Mouse (Mus musculus): Measurements from ENCODE around the gene Fpr2. TPM values are rescaled to one million over a fixed set of nuclear protein-coding genes. Genes with fewer than 3 reads are reported as not detected.
"Not testable (repeated sequence)": the region's sequence is repeated elsewhere in the genome, so short reads cannot be mapped to it uniquely, and the experiment has no call there.

The Fpr2 gene
- total RNA-seq, 2 experiments from 2014 or later, result not detected

DNA sequence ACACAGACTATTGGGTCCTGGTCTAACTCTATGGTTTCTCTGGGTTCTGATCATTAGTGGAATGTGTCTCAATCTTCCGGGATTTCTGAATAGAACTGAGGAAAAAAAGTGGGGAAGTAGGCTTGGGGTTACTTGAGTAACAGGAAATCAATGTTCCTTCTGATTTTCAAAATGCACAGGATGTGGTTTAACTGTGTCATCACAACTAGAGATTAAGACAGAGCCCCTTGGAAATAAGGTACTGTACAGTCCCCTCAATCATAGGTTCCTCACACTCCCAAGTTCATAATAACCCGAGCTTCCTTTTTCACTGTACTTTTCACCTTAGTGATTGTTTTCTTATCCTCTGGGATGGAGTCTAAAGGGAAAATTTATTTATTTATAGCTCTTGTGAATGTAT is 15.9 kb upstream of the Fpr2 start:
- DNase-seq (ENCODE audit: low spot score), result no peak
- intact Hi-C loops (cut with DNase I), result no loop called here

DNA sequence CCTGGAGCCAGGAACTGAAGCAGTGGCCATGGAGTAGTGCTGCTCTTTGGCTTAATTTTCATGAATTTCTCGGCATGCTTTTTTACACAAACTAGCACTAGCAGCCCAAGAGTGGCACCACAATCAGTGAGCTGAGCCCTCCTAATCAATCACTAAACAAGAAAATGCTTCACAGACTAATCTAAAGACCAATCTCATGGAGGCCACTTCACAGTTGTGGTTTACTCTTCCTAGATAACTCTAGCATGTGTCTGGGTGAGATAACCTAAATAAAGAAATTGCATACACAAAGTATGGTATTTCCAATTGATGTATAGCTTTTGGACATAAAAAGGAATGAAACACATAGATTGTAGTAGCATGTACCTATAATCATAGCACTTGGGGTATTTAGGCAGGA is 8.3 kb upstream of the Fpr2 start:
- intact Hi-C loops (cut with DNase I), result no loop called here
- DNase-seq (ENCODE audit: low spot score), result no peak

DNA sequence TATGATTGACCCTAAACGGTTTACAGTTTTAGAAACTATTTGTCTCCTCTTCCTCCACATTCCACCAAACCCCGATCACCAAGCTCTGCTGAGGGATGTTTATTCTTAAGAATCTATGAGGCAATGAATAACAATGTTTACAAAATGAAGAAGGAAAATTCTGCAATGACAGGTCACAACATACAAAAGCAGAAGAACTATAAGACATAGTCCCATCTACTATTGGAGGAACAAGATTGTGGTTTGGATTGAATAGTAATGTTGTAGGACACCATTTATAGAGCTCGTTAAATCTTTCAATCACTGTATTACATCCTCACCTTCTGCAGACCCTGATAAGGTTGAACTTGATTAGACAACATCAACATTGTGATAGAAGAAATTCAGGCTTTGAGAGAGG is 5.0 kb upstream of the Fpr2 start:
- DNase-seq (ENCODE audit: low spot score), result no peak
- intact Hi-C loops (cut with DNase I), result no loop called here

DNA sequence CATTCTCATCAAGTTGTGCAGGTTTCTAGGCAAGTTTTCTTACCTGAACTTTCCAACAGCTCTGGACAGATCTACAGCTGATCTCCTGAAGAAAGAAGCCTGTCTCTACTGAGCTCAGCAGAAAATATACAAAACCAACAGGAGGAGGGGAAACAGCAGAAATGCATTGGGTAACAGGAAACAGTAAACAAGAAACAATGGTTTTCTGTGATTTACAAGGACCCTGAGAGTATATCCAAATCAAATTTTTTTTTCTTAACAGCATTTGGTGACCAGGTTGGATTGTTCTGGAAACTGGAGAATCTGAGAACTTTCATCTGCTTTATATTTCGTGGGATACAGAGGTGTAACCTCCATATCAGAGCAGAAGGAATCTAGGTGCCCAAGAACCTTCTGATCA is 3.8 kb upstream of the Fpr2 start, which contains the start of gene Fpr1:
TSS of gene Fpr1 (minus strand) at position 101 of the 400 bp plus-strand sequence.
- DNase-seq (ENCODE audit: low spot score), result no peak
- intact Hi-C loops (cut with DNase I), result no loop called here

DNA sequence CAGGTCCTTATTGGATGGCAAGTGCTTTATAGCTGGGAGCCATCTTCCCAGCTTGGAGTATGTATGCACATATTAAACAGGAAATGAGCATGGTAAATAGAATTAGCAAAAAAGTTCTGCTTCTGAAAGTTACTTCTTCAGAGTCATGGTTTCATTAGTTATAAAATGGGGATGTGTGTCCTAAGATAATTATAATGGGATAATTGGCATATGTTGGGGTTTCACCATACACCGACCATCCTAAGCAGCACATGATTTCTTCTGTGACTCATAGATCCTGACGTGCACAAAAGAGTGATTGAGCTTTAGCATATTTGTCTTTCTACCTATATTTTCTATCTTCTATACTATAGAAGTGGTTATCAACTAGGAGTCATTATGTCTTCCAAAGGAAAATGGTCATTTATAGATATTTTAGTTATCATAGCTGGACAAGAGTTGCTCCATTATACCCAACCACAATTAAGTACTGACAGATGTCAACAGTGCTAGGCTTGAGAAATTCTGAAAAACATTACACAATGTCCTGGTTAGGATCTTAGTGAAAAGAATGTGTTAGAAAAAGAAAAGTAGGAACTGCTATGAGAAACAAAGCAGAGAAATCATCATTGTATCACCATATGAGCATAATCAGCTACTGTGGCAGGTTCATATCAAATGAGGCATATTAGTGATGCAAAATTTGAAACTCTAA is 2.3 kb downstream of the Fpr2 start:
- intact Hi-C loops (cut with DNase I), result no loop called here
- DNase-seq (ENCODE audit: low spot score), result no peak

DNA sequence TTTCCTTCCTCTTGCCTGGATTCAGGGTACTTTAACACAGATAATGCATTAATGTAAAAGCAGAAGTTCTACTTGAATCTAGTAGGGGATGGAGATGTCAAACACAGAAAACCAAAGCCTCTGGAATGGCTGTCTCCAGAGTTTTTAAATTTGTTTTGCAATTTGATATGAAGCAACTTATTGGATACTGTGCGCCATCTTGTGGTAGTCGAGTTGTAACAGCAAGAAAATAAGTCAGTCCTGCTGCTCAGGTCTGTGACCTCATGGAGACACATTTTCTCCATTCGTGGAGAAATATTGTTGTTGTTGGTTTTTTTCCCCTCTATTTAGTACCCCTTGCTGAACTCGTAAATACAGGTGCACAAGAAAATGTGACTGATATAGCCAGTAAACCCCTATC is 8.4 kb downstream of the Fpr2 start:
- intact Hi-C loops (cut with DNase I), result loop anchor here (1.0 to 5.0 kb wide), 2 partner anchors 59 to 130 kb away; no protein-coding TSS in a partner anchor

DNA sequence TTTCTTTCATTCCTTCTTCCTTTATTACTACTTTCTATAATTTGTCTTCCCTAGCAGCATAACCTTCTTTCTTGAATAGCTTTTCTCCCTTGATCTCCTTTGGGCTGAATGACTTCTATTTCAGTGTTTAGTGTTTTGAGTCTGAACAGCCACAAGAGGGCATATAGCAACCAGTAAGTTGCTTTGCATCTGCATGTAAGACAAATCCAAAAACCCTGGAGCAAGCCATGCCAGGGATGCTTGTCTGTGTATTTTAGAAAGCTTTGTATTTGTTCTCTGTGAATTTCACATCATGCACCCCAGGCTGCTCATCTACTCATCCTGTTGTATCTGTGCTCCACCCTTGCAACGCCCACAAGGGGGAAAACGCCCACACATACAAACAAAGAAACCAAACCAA is 11.6 kb downstream of the Fpr2 start:
- no peak for DNase-seq (ENCODE audit: low spot score)
- intact Hi-C loops (cut with DNase I), result loop anchor here (5.0 kb wide), 1 partner anchor 62 kb away; no protein-coding TSS in a partner anchor

More for the DNA sequence above, 8.4 kb downstream of the Fpr2 start:
- no peak for DNase-seq (ENCODE audit: low spot score)

DNA sequence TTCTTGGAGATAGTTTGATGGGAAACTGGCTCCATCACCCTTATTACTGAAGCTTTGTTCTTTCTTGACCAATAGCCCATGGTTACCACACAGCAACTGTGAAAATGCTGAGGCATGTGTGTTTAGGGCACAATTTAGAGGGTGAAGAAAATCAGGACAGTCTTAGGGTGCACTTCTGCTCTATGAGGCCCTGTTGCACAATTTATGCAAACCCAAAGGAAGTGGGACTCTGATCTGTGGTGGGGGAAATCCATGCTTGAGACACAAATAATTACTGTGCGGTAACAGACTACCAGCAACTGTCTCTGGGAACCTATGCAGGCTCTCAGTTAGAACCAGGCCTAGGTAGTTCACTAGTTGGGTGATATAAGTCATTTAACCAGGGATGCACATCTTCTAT is 13.1 kb downstream of the Fpr2 start:
- DNase-seq (ENCODE audit: low spot score), result no peak

DNA sequence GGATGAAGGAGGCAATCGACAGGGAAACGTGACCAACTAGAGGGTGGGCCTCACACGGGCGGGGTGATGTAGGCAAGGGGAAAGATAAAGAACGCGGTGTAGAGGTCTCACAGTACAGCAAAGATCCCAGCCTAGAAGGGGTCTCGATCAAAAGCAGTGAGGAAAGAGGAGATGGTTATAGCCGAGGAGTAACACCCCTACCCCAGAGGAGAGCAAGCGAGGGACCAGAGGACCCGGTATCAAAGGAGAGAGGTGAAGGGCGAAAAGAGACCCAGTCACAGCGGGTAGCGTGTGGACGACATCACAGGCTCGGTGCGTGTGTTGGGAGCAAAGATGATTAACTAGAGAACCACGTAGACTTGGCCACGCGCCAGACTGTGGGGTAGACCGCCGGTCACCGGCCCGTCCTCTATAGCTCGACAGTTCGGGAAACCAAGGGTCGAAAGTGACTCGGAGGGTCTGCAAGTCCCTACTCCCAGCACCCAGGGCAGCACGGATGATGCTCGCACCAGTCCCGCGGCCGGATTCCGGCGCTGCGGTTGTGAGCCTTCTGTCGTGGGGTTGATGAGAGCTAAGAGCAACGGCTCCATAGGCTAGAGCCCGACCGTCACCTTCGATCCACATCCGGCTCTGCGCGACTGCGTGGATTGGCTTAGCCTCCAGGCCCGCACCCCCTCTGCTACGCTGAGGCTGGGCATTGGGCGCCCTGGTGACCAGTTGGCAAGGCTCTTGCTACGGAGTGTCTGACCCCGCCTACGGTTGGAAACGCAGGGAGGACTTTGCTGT is 22.2 kb downstream of the Fpr2 start:
- peak; percentile 76 for DNase-seq (ENCODE audit: low spot score)
- intact Hi-C loops (cut with DNase I), result no loop called here

More for the DNA sequence above, 13.1 kb downstream of the Fpr2 start:
- intact Hi-C loops (cut with DNase I), result no loop called here

DNA sequence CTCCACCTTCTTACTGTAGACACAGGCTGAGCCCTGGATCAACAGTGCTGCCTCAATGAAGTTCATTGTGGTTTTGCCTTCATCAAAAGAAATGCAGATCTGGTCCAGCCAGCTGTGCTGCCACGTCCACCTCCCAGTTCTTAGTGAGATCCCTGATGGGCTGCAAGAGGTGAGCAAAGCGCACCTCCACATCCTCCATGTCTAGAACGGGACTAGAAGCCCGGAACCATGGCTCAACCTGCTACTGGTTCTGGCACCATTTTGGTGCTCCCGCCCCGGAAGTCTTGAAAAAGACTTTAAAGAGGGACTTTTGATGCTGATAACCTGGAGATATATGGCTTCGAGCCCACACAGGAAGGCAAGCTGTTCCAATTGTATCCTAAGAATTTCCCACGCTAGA is 25.0 kb downstream of the Fpr2 start:
- intact Hi-C loops (cut with DNase I); DNase-seq (ENCODE audit: low spot score): not testable (repeated sequence)

DNA sequence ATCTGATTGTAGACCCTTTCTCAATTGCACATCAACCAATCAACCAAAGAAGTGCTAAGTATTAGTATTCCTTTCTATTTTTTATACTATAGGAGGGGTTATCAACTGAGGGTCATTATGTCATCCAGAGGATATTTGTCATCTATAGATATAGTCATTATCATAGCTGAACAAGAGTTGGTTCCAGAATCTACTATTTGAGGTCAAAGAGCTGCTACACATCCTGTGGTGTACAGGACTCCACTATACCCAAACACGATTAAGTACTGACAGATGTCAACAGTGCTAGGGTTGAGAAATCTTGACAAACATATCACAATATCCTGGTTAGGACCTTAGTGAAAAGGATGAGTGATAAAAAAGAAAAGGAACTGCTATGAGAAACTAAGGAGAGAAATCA is 29.8 kb downstream of the Fpr2 start:
- DNase-seq (ENCODE audit: low spot score), result no peak
- intact Hi-C loops (cut with DNase I), result no loop called here

DNA sequence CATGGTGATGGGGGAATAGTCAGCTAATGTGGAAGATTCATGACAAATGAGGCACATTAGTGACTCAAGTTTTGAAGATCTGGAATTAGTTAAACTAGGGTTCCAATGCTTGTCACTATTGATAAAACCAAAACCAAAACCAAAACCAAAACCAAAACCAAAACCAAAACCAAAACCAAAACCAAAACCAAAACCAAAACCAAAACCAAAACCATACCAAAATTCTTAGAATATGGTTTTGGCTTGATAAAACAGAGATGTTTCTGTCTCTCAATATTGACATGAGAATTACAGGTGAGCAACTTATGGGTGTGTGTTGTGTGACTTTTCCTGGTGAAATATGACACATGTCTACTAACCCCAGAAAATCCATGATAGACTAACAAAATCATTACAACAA is 30.2 kb downstream of the Fpr2 start:
- intact Hi-C loops (cut with DNase I), result no loop called here
- no peak for DNase-seq (ENCODE audit: low spot score)

Other genes starting within 250 kb of the Fpr2 start
- gene Vmn2r90, start 184.1 kb upstream of the Fpr2 start, total RNA-seq (2021), result not detected
- gene Spaca6, start 60.7 kb upstream of the Fpr2 start, total RNA-seq (2021), result 10 to 100 TPM; 12.6 to 15.2 TPM
- under 1 TPM; 0.45 to 0.55 TPM for gene Has1, start 32.6 kb upstream of the Fpr2 start, total RNA-seq (2021)
- under 1 TPM in 1 of 2 experiments, not detected in 1; 0.18 TPM for gene Fpr1, start 3.9 kb upstream of the Fpr2 start, total RNA-seq (2021)
- gene Fpr3, start within 50 bp of the Fpr2 start, total RNA-seq (2021), result not detected
- not detected for gene Fpr-rs4, start 133.9 kb downstream of the Fpr2 start, total RNA-seq (2021)
- not detected for gene Vmn2r124, start 161.6 kb downstream of the Fpr2 start, total RNA-seq (2021)
- gene Vmn2r91, start 197.2 kb downstream of the Fpr2 start, total RNA-seq (2021), result not detected